Mouse (Mus musculus) lung, adult 2 months (tissue): ENCODE data around the gene Usp37. TPM values are rescaled to one million over a fixed set of nuclear protein-coding genes. Genes with fewer than 3 reads are reported as not detected.
"Not testable (repeated sequence)": the region's sequence is repeated elsewhere in the genome, so short reads cannot be mapped to it uniquely, and the experiment has no call there.

Experiments
- DNase-seq: peaks from one replicate; pipeline ENCODE4 v3.0.0; 2022
- H3K4me1 ChIP-seq: fragments of 200-500 bp; 2 replicates; pipeline ENCODE4 v1.6.1; 2011; ENCODE audit warnings: low read length; ENCODE audit not compliant: control insufficient read depth, insufficient read depth
- H3K4me3 ChIP-seq: fragments of 200-500 bp; replicated peaks from 2 replicates; pipeline ENCODE3; 2011; ENCODE audit warnings: low read depth, mild to moderate bottlenecking, control low read depth, low read length; ENCODE audit errors: extremely low read depth
- CTCF ChIP-seq: fragments of 200-500 bp; IDR thresholded peaks from 2 replicates; pipeline ENCODE4 v1.5.1; 2011; ENCODE audit warnings: mild to moderate bottlenecking, low read length, control low read depth; ENCODE audit not compliant: insufficient read depth
- POLR2A ChIP-seq: fragments of 200-500 bp; IDR thresholded peaks from 2 replicates; pipeline ENCODE4 v1.6.1; 2011; ENCODE audit warnings: low read depth, mild to moderate bottlenecking, control low read depth, low read length, borderline replicate concordance; ENCODE audit errors: extremely low read depth
- WGBS: fragments of 180-500 bp; shearing (Covaris S2); methylation state at CpG from one replicate; pipeline ENCODE4 v1.1.7; 2018; 5-methylcytosine and 5-hydroxymethylcytosine counted together
- polyA plus RNA-seq: library from polyadenylated mRNA; depleted of rRNA; stranded (reverse); fragments of >200 nt; gene quantifications from 2 replicates; pipeline ENCODE4 v1.2.3, GENCODE M21; 2012

The Usp37 gene
- polyA plus RNA-seq, 1 experiment, result 3.4 TPM

GRCm38 (mm10) chr1:74397919-74398451 lies 146.1 kb downstream of the Usp37 start:
- Histone ChIP-seq H3K4me1 (peaks cover 1% of the 10 kb centered on the region), H3K4me3 (peak overlapping the region; percentile 65)
- TF ChIP-seq CTCF (peak; percentile 60), POLR2A (peak; percentile 16; the same call in 1 of the 2 replicates)
- DNase-seq, result peak; percentile 71
- 3% methylated on average over 11 of the region's 11 CpGs for WGBS

- peaks cover 5% of the 10 kb centered on the region for H3K4me1 ChIP-seq
- WGBS, result under 1% methylated on average over 41 of the region's 41 CpGs
- peak; percentile 99 for DNase-seq
- peak; percentile 69 for TF ChIP-seq CTCF
- peak; percentile 97 for TF ChIP-seq POLR2A
- peak overlapping the region; percentile 65 for H3K4me3 ChIP-seq
Measured at GRCm38 (mm10) chr1:74397268-74397918, 146.7 kb downstream of the Usp37 start.

GRCm38 (mm10) chr1:74396456-74397222 lies 147.4 kb downstream of the Usp37 start:
- H3K4me1 ChIP-seq, result not testable (repeated sequence)
- 8% methylated on average over 12 of the region's 12 CpGs for WGBS
- DNase-seq, result peak; percentile 59
- peak overlapping the region; percentile 12 for H3K4me3 ChIP-seq

- Histone ChIP-seq H3K4me3 (no peak overlapping the region), H3K4me1 (peaks cover 7% of the 10 kb centered on the region)
- DNase-seq, result no peak
- whole genome bisulfite sequencing, result 75% methylated on average over 13 of the region's 13 CpGs
- TF ChIP-seq CTCF (no peak), POLR2A (no peak)
Measured at GRCm38 (mm10) chr1:74395290-74395689, 148.8 kb downstream of the Usp37 start.

- H3K4me3 ChIP-seq, result no peak overlapping the region
- peaks cover 11% of the 10 kb centered on the region for H3K4me1 ChIP-seq
- DNase-seq, result no peak
- 86% methylated on average over 15 of the region's 15 CpGs for WGBS
- TF ChIP-seq POLR2A (no peak), CTCF (no peak)
Measured at GRCm38 (mm10) chr1:74394858-74395257, 149.2 kb downstream of the Usp37 start.

- no peak for DNase-seq
- TF ChIP-seq CTCF (no peak), POLR2A (no peak)
- WGBS, result 84% methylated on average over 9 of the region's 9 CpGs
- Histone ChIP-seq H3K4me1 (peaks cover 14% of the 10 kb centered on the region), H3K4me3 (no peak overlapping the region)
Measured at GRCm38 (mm10) chr1:74394311-74394710, 149.8 kb downstream of the Usp37 start.

GRCm38 (mm10) chr1:74393697-74394096 lies 150.4 kb downstream of the Usp37 start:
- Histone ChIP-seq H3K4me1 (peaks cover 14% of the 10 kb centered on the region), H3K4me3 (no peak overlapping the region)
- TF ChIP-seq CTCF, result no peak
- TF ChIP-seq POLR2A, result no peak
- 83% methylated on average over 9 of the region's 9 CpGs for WGBS
- no peak for DNase-seq

GRCm38 (mm10) chr1:74393010-74393409 lies 151.1 kb downstream of the Usp37 start:
- Histone ChIP-seq H3K4me1 (peaks cover 14% of the 10 kb centered on the region), H3K4me3 (no peak overlapping the region)
- 20% methylated on average over 7 of the region's 7 CpGs for WGBS
- no peak for TF ChIP-seq POLR2A
- no peak for TF ChIP-seq CTCF
- no peak for DNase-seq

GRCm38 (mm10) chr1:74392446-74392994 lies 151.6 kb downstream of the Usp37 start:
- WGBS, result 1% methylated on average over 16 of the region's 16 CpGs
- H3K4me1 ChIP-seq, result peaks cover 18% of the 10 kb centered on the region
- DNase-seq, result no peak
- peak overlapping the region; percentile 93 for H3K4me3 ChIP-seq
- no peak for TF ChIP-seq POLR2A
- no peak for TF ChIP-seq CTCF

- peaks cover 20% of the 10 kb centered on the region for H3K4me1 ChIP-seq
- H3K4me3 ChIP-seq, result peak overlapping the region; percentile 93
- peak; percentile 87 for DNase-seq
- WGBS, result under 1% methylated on average over 56 of the region's 63 CpGs
- TF ChIP-seq CTCF (no peak), POLR2A (peak; percentile 50; the same call in 1 of the 2 replicates)
Measured at GRCm38 (mm10) chr1:74391844-74392441, 152.1 kb downstream of the Usp37 start.
